Mouse (Mus musculus): ENCODE results near the gene D630039A03Rik. TPM values are rescaled to one million over a fixed set of nuclear protein-coding genes. Genes with fewer than 3 reads are reported as not detected.
A peak's percentile ranks its signal among the peaks of the same experiment; 100 is the strongest.

Gene D630039A03Rik
- polyA plus RNA-seq, 2 experiments, result 0.17 to 0.36 TPM

DNA sequence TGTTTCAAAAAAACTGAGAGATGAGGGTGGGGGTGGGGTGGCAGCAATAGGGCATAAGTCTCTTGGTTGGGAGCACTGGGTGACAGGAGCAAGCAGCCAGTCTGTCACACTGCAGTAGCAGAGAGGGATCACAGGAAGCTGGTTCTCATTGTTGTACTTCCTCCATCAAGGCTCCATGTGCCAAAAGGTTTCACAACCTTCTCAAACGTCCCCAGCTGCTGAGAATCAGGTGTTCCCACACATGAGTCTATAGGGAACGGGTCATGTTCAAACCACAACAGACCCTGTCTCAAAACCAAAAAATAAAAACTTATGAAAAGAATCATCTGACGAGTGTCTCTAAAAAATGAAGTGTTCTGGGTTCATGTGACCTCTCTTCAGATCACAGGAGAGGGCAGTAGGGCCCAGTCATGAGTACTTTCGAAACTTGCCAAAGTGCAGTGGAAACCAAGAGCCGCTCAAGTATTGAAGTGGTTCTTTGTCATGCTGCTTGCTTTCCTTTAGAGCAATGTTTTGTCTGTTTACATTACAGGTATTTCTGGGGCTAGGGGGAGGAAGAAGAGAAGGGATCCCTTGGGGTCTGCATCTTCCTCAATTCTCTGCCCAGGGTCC, 14.6 kb upstream of the D630039A03Rik start:
- no peaks in the 10 kb centered on the region for H3K27me3 ChIP-seq (ENCODE audit: control insufficient read depth, insufficient read depth, low read length)
- no peaks in the 10 kb centered on the region for H3K36me3 ChIP-seq (ENCODE audit: control insufficient read depth, insufficient read depth, low read length)
- TF ChIP-seq POLR2A (IDR thresholded peaks at IDR 0.05; ENCODE audit: borderline replicate concordance, extremely low read depth, insufficient read depth, insufficient read length), result no peak
- H3K9ac ChIP-seq (ENCODE audit: low read depth, low read length, severe bottlenecking), result no peak overlapping the region
- no peak overlapping the region for H3K27ac ChIP-seq (replicated peaks; ENCODE audit: low read depth, low read length)
- no peak overlapping the region for H3K4me3 ChIP-seq (replicated peaks; ENCODE audit: low read length)
- WGBS, result 79% methylated on average over 5 of the region's 5 CpGs
- H3K4me1 ChIP-seq (ENCODE audit: control insufficient read depth, insufficient read depth, low read length), result no peaks in the 10 kb centered on the region
- ATAC-seq (ENCODE audit: low FRiP score, low read depth), result no peak
- DNase-seq (ENCODE audit: low spot score), result no peak
- H3K4me2 ChIP-seq (replicated peaks; ENCODE audit: low read depth, low read length, severe bottlenecking), result no peak overlapping the region
- no peaks in the 10 kb centered on the region for H3K9me3 ChIP-seq (ENCODE audit: control insufficient read depth, low read length)

DNA sequence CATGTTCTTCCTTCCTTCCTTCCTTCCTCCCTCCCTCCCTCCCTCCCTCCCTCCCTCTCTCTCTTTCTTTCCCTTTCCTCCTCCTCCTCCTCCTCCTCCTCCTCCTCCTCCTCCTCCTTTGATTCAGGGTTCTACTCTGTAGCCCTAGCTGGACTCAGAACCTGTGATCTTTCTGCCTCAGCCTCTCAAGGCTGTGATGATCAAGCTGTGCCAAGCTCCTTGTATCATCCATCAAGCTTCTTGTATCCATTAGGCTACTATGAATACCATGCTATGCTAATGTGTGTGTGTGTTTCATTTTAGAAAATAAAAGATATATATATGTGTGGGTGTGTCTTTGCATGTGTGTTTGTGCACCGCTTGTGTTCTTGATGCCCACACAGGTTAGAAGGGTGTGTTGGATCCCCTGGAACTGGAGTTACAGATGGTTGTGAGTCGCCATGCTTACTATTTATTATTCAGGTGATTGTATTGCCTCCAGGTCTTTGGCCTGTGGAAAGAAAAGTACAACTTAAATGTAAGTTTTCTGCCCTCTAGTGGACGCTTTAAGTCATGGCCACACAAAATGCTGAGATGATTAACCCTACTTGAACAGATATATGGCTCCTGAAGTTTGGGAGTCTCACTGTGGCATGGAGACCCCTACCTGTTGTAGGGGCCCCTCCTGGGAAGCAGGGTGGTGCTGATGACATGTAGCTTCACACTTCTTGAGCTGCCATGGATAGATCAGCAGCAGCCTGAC, 11.5 kb upstream of the D630039A03Rik start:
- ATAC-seq (ENCODE audit: low FRiP score, low read depth) (no peak), DNase-seq (ENCODE audit: low spot score) (peak; percentile 90)
- Histone ChIP-seq H3K4me3 (replicated peaks; ENCODE audit: low read length) (no peak overlapping the region), H3K27me3 (ENCODE audit: control insufficient read depth, insufficient read depth, low read length) (no peaks in the 10 kb centered on the region), H3K4me2 (replicated peaks; ENCODE audit: low read depth, low read length, severe bottlenecking) (no peak overlapping the region), H3K27ac (replicated peaks; ENCODE audit: low read depth, low read length) (no peak overlapping the region), H3K36me3 (ENCODE audit: control insufficient read depth, insufficient read depth, low read length) (no peaks in the 10 kb centered on the region), H3K4me1 (ENCODE audit: control insufficient read depth, insufficient read depth, low read length) (no peaks in the 10 kb centered on the region), H3K9ac (ENCODE audit: low read depth, low read length, severe bottlenecking) (no peak overlapping the region), H3K9me3 (ENCODE audit: control insufficient read depth, low read length) (no peaks in the 10 kb centered on the region)
- TF ChIP-seq POLR2A (IDR thresholded peaks at IDR 0.05; ENCODE audit: borderline replicate concordance, extremely low read depth, insufficient read depth, insufficient read length), result no peak
- 25% methylated on average over 3 of the region's 3 CpGs for WGBS

DNA sequence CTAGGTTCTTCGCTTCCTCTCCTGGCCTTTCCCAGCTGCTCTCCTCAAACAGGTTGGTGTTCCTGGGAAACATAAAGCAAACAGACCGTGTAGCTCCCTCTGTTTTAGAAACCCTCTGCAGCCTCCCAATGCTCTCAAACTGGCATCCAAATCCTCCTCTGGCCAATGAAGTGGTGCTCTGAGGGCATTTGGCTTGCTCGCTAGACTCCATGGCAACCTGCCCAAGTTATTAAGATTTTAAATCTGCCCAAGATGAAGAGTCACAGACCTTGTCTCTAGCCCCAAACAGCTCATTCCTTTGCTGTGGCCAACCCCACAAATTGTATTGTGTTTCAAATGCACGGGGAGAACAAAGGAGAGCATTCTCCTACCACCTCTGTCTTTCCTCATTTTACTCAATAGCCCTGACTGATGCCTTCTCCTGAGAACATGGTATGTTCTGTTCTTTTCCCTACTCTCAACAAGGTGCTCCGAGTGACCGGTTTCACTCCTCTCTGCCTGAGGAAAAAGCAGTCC, 8.5 kb upstream of the D630039A03Rik start:
- ATAC-seq (ENCODE audit: low FRiP score, low read depth) (no peak), DNase-seq (ENCODE audit: low spot score) (no peak)
- 62% methylated on average over 6 of the region's 6 CpGs for WGBS
- no peak overlapping the region for H3K4me2 ChIP-seq (replicated peaks; ENCODE audit: low read depth, low read length, severe bottlenecking)
- H3K27me3 ChIP-seq (ENCODE audit: control insufficient read depth, insufficient read depth, low read length), result no peaks in the 10 kb centered on the region
- H3K4me1 ChIP-seq (ENCODE audit: control insufficient read depth, insufficient read depth, low read length), result peaks cover 6% of the 10 kb centered on the region; the same call in 1 of the 2 replicates
- no peak overlapping the region for H3K9ac ChIP-seq (ENCODE audit: low read depth, low read length, severe bottlenecking)
- TF ChIP-seq POLR2A (IDR thresholded peaks at IDR 0.05; ENCODE audit: borderline replicate concordance, extremely low read depth, insufficient read depth, insufficient read length), result no peak
- no peak overlapping the region for H3K27ac ChIP-seq (replicated peaks; ENCODE audit: low read depth, low read length)
- H3K36me3 ChIP-seq (ENCODE audit: control insufficient read depth, insufficient read depth, low read length), result no peaks in the 10 kb centered on the region
- no peak overlapping the region for H3K4me3 ChIP-seq (replicated peaks; ENCODE audit: low read length)
- no peaks in the 10 kb centered on the region for H3K9me3 ChIP-seq (ENCODE audit: control insufficient read depth, low read length)

DNA sequence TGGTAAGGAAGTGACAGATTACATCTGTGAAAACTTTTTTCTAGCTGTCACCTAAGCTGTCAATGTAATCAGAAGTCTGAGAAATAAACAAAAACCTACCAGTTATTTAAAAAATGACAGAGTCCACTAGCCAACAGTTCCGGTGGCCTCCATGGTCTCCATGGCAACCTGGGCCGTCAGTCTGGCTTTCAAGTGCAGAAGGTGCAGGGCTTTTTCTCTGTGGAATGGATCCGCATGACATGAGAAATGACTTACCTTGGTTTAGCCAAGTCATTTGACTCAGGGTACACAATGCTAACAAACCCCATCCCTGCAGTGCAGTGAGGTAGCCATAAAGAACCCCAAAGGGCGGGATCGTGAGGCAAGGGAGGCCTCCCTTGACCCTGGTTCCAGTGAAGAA, 6.1 kb upstream of the D630039A03Rik start:
- Histone ChIP-seq H3K27me3 (ENCODE audit: control insufficient read depth, insufficient read depth, low read length) (no peaks in the 10 kb centered on the region), H3K9ac (ENCODE audit: low read depth, low read length, severe bottlenecking) (no peak overlapping the region), H3K4me2 (replicated peaks; ENCODE audit: low read depth, low read length, severe bottlenecking) (no peak overlapping the region), H3K36me3 (ENCODE audit: control insufficient read depth, insufficient read depth, low read length) (no peaks in the 10 kb centered on the region), H3K27ac (replicated peaks; ENCODE audit: low read depth, low read length) (no peak overlapping the region), H3K4me1 (ENCODE audit: control insufficient read depth, insufficient read depth, low read length) (peaks cover 10% of the 10 kb centered on the region; the same call in 1 of the 2 replicates), H3K4me3 (replicated peaks; ENCODE audit: low read length) (no peak overlapping the region), H3K9me3 (ENCODE audit: control insufficient read depth, low read length) (no peaks in the 10 kb centered on the region)
- TF ChIP-seq POLR2A (IDR thresholded peaks at IDR 0.05; ENCODE audit: borderline replicate concordance, extremely low read depth, insufficient read depth, insufficient read length), result no peak
- ATAC-seq (ENCODE audit: low FRiP score, low read depth) (no peak), DNase-seq (ENCODE audit: low spot score) (no peak)
- WGBS, result 58% methylated on average over 5 of the region's 5 CpGs

DNA sequence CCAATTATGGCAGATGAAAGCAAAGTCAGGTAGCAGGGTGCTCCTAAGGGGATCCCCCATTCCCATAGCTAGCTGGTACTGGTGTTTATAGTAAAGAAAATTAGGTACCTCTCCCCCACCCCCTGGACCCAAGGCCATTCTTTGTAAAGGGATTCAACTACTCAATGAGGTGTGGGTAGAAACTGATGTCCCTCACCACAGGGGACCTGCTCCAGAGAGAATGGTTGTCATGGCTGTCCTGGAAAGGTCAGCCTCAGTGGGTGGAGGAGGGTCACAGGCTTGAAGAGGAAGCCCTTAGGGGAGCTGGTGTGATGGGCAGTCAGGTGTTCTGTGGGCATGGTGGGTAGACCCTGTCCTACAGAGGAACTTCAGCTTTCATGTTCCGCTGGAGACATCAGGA, 4.4 kb upstream of the D630039A03Rik start:
- Histone ChIP-seq H3K27ac (replicated peaks; ENCODE audit: low read depth, low read length) (no peak overlapping the region), H3K4me3 (replicated peaks; ENCODE audit: low read length) (no peak overlapping the region), H3K9ac (ENCODE audit: low read depth, low read length, severe bottlenecking) (no peak overlapping the region), H3K9me3 (ENCODE audit: control insufficient read depth, low read length) (no peaks in the 10 kb centered on the region), H3K4me1 (ENCODE audit: control insufficient read depth, insufficient read depth, low read length) (peaks cover 22% of the 10 kb centered on the region), H3K36me3 (ENCODE audit: control insufficient read depth, insufficient read depth, low read length) (no peaks in the 10 kb centered on the region), H3K27me3 (ENCODE audit: control insufficient read depth, insufficient read depth, low read length) (no peaks in the 10 kb centered on the region; the same call in 1 of the 2 replicates), H3K4me2 (replicated peaks; ENCODE audit: low read depth, low read length, severe bottlenecking) (no peak overlapping the region)
- DNase-seq (ENCODE audit: low spot score) (no peak), ATAC-seq (ENCODE audit: low FRiP score, low read depth) (no peak)
- WGBS, result 91% methylated on average over 1 of the region's 1 CpGs
- TF ChIP-seq POLR2A (IDR thresholded peaks at IDR 0.05; ENCODE audit: borderline replicate concordance, extremely low read depth, insufficient read depth, insufficient read length), result no peak

Measured in limb, embryonic 14.5 days (tissue).